ENCODE assay signal across 8 mouse cellular contexts in genomic region chr19:41384406-41384851, GRCm38 (mm10). TPM values are rescaled to one million over a fixed set of nuclear protein-coding genes. Genes with fewer than 3 reads are reported as not detected.
DNase-seq lines count a peak whose midpoint lies in the region; ATAC-seq and TF ChIP-seq lines count a peak whose summit lies in the region.

No protein-coding gene starts in this region.

- peak; percentile 37 for TF ChIP-seq CTCF in hindbrain, postnatal 0 days (IDR thresholded peaks at IDR 0.05; ENCODE audit: low read depth)
- peak; percentile 54 for TF ChIP-seq CTCF in stomach, postnatal 0 days (IDR thresholded peaks at IDR 0.05; ENCODE audit: low read depth)

- peaks cover 55% of the 10 kb centered on the region for H3K4me1 ChIP-seq in megakaryocyte, embryonic 14.5 days
- H3K4me1 ChIP-seq in embryonic facial prominence, embryonic 11.5 days (ENCODE audit: control insufficient read depth, insufficient read depth, low read length): no peaks in the 10 kb centered on the region
- H3K4me1 ChIP-seq in hindbrain, postnatal 0 days (ENCODE audit: insufficient read depth, low read length): no peaks in the 10 kb centered on the region
- 0 out of 2 replicates have a peak, but pooled peaks cover 2% of the 10 kb centered on the region for H3K4me1 ChIP-seq in stomach, postnatal 0 days (replicated peaks; ENCODE audit: control insufficient read depth, insufficient read depth)

- WGBS in embryonic facial prominence, embryonic 11.5 days: 8% methylated on average over 12 of the region's 12 CpGs
- WGBS in hindbrain, postnatal 0 days: 7% methylated on average over 12 of the region's 12 CpGs
- WGBS in stomach, postnatal 0 days: 14% methylated on average over 12 of the region's 12 CpGs

- peak overlapping the region; percentile 55 for H3K9ac ChIP-seq in embryonic facial prominence, embryonic 11.5 days (replicated peaks; ENCODE audit: low read length)
- H3K9ac ChIP-seq in hindbrain, postnatal 0 days (replicated peaks; ENCODE audit: low read length): peak overlapping the region; percentile 28; the same call in 1 of the 2 replicates
- no peak overlapping the region for H3K9ac ChIP-seq in stomach, postnatal 0 days (ENCODE audit: low read length)

- DNase-seq in embryonic facial prominence, embryonic 11.5 days (ENCODE audit: low spot score): peak; percentile 71
- peak; percentile 37 for DNase-seq in hindbrain, postnatal 0 days (ENCODE audit: low spot score)
- peak; percentile 45 for DNase-seq in lung, postnatal 14 days
- no peak for DNase-seq in stomach, postnatal 0 days (ENCODE audit: low spot score)
- no peak for DNase-seq in gastrocnemius, postnatal 25 days

- ATAC-seq in megakaryocyte, adult 5-6 weeks (ENCODE audit: poor library complexity, severe bottlenecking): no peak
- ATAC-seq in embryonic facial prominence, embryonic 11.5 days (replicated peaks; ENCODE audit: insufficient number of reproducible peaks, low FRiP score, low TSS enrichment, low read depth): no peak
- ATAC-seq in hindbrain, postnatal 0 days: no peak
- no peak for ATAC-seq in stomach, postnatal 0 days (ENCODE audit: low FRiP score, low TSS enrichment)
- no peak for ATAC-seq in erythroid progenitor cell, adult 5-6 weeks (replicated peaks; ENCODE audit: low FRiP score, poor library complexity, severe bottlenecking)

- no peaks in the 10 kb centered on the region for H3K9me3 ChIP-seq in megakaryocyte, embryonic 14.5 days
- H3K9me3 ChIP-seq in embryonic facial prominence, embryonic 11.5 days (replicated peaks; ENCODE audit: control insufficient read depth, low read length): no peaks in the 10 kb centered on the region
- H3K9me3 ChIP-seq in hindbrain, postnatal 0 days (ENCODE audit: low read length): no peaks in the 10 kb centered on the region
- H3K9me3 ChIP-seq in stomach, postnatal 0 days (ENCODE audit: control insufficient read depth, low read length): no peaks in the 10 kb centered on the region

- TF ChIP-seq EP300 in stomach, postnatal 0 days (optimal IDR thresholded peaks at IDR 0.05): no peak

- peaks cover 2% of the 10 kb centered on the region for H3K36me3 ChIP-seq in megakaryocyte, embryonic 14.5 days (replicated peaks; ENCODE audit: low read length)
- H3K36me3 ChIP-seq in embryonic facial prominence, embryonic 11.5 days (replicated peaks; ENCODE audit: control insufficient read depth, insufficient read depth, low read depth, low read length): no peaks in the 10 kb centered on the region
- H3K36me3 ChIP-seq in hindbrain, postnatal 0 days (ENCODE audit: insufficient read depth, low read length): no peaks in the 10 kb centered on the region
- H3K36me3 ChIP-seq in stomach, postnatal 0 days (ENCODE audit: control insufficient read depth, insufficient read depth, low read length): no peaks in the 10 kb centered on the region

- no peak overlapping the region for H3K27ac ChIP-seq in embryonic facial prominence, embryonic 11.5 days (replicated peaks; ENCODE audit: low read depth, low read length)
- H3K27ac ChIP-seq in hindbrain, postnatal 0 days: no peak overlapping the region
- no peak overlapping the region for H3K27ac ChIP-seq in stomach, postnatal 0 days (replicated peaks)

- H3K27me3 ChIP-seq in megakaryocyte, embryonic 14.5 days (replicated peaks): peaks cover 21% of the 10 kb centered on the region
- H3K27me3 ChIP-seq in embryonic facial prominence, embryonic 11.5 days (ENCODE audit: control insufficient read depth, insufficient read depth, low read length): 0 out of 2 replicates have a peak, but pooled peaks cover 3% of the 10 kb centered on the region
- H3K27me3 ChIP-seq in hindbrain, postnatal 0 days (ENCODE audit: insufficient read depth, low read length): no peaks in the 10 kb centered on the region
- H3K27me3 ChIP-seq in stomach, postnatal 0 days (ENCODE audit: control insufficient read depth, insufficient read depth, low read length): no peaks in the 10 kb centered on the region

- peak overlapping the region; percentile 96 for H3K4me3 ChIP-seq in megakaryocyte, embryonic 14.5 days (replicated peaks)
- H3K4me3 ChIP-seq in embryonic facial prominence, embryonic 11.5 days (ENCODE audit: low read depth, low read length): peak overlapping the region; percentile 54
- peak overlapping the region; percentile 48 for H3K4me3 ChIP-seq in hindbrain, postnatal 0 days (ENCODE audit: low read length)
- peak overlapping the region; percentile 45 for H3K4me3 ChIP-seq in stomach, postnatal 0 days (ENCODE audit: low read depth, low read length)

- H3K4me2 ChIP-seq in embryonic facial prominence, embryonic 11.5 days (ENCODE audit: low read depth, low read length): peak overlapping the region; percentile 99
- H3K4me2 ChIP-seq in hindbrain, postnatal 0 days (ENCODE audit: low read depth, low read length): peak overlapping the region; percentile 81
- peak overlapping the region; percentile 92 for H3K4me2 ChIP-seq in stomach, postnatal 0 days (replicated peaks; ENCODE audit: low read depth)

RNA-seq across cellular contexts. Expression of gene Pik3ap1, which starts 0.5 kb away (rescaled TPM):
- 1.6 and 6.5 TPM in 2 replicates for polyA plus RNA-seq in megakaryocyte, embryonic 14.5 days (2012; ENCODE audit: insufficient read depth, low replicate concordance)
- 16.8 and 17.9 TPM in 2 replicates for total RNA-seq in megakaryocyte, adult 5-6 weeks (2015)
- 15.3 and 20.4 TPM in 2 replicates for total RNA-seq in megakaryocyte, adult 5-6 weeks (2017)
- 3.0 and 3.3 TPM in 2 replicates for polyA plus RNA-seq in embryonic facial prominence, embryonic 11.5 days (2014; fragmentation: Nextera tagmentation; extraction: Ambion mirVana)
- total RNA-seq in hindbrain, postnatal 0 days (2014; rRNA removed): 1.1 and 1.8 TPM in 2 replicates
- polyA plus RNA-seq in hindbrain, postnatal 0 days (2015; fragmentation: Nextera tagmentation; extraction: Ambion mirVana): 1.7 and 2.2 TPM in 2 replicates
- polyA plus RNA-seq in stomach, postnatal 0 days (2015; fragmentation: Nextera tagmentation; extraction: Ambion mirVana): 1.6 and 1.9 TPM in 2 replicates
- total RNA-seq in erythroid progenitor cell, adult 5-6 weeks (2015; ENCODE audit: low replicate concordance): 13.8 and 15.9 TPM in 2 replicates
- 9.6 and 11.8 TPM in 2 replicates for total RNA-seq in erythroid progenitor cell, adult 5-6 weeks (2017; ENCODE audit: low replicate concordance)
- under 1 TPM; 0.33 to 0.56 TPM for total RNA-seq in gastrocnemius, postnatal 25 days (2021)

Comparison
In these comparisons a context has a peak if more than half of its experiments do, and no peak if none do; other contexts are left out.
1. H3K4me3 ChIP-seq: peak in every context shown above with its lines; median percentile 96 in megakaryocyte, embryonic 14.5 days; 54 in embryonic facial prominence, embryonic 11.5 days; 48 in hindbrain, postnatal 0 days; 45 in stomach, postnatal 0 days.
2. DNase-seq: peak in embryonic facial prominence, embryonic 11.5 days (single experiment), hindbrain, postnatal 0 days (single experiment) and lung, postnatal 14 days (single experiment); none in stomach, postnatal 0 days (single experiment) and gastrocnemius, postnatal 25 days (single experiment).
3. Peak in every context shown above with its lines, with median percentiles within 50 percentile points of each other: H3K4me2 ChIP-seq.